Mouse (Mus musculus) neural tube, embryonic 14.5 days (tissue): ENCODE measurements around the gene Map4. TPM values are rescaled to one million over a fixed set of nuclear protein-coding genes. Genes with fewer than 3 reads are reported as not detected.
"Not testable (repeated sequence)": the region's sequence is repeated elsewhere in the genome, so short reads cannot be mapped to it uniquely, and the experiment has no call there.

ENCODE experiments used
- ATAC-seq: fragments of 200-750 bp; cut with Nextera tagmentation; 2 replicates; pipeline ENCODE4 v1.8.0; 2017; ENCODE audit warnings: low read depth, mild to moderate bottlenecking, moderate TSS enrichment, moderate library complexity
- H3K27ac ChIP-seq: fragments of 300-500 bp; sonication (generic); 2 replicates; pipeline ENCODE4 v1.5.1; 2014; ENCODE audit warnings: low read depth, mild to moderate bottlenecking, control low read depth, low read length, moderate library complexity, mixed read lengths
- H3K27me3 ChIP-seq: fragments of 300-500 bp; sonication (generic); 2 replicates; pipeline ENCODE4 v1.6.1; 2014; ENCODE audit warnings: low read length; ENCODE audit not compliant: control insufficient read depth, insufficient read depth
- H3K36me3 ChIP-seq: fragments of 300-500 bp; sonication (generic); 2 replicates; pipeline ENCODE4 v1.6.1; 2014; ENCODE audit warnings: low read length, mixed read lengths; ENCODE audit not compliant: control insufficient read depth, insufficient read depth
- H3K4me1 ChIP-seq: fragments of 300-500 bp; sonication (generic); 2 replicates; pipeline ENCODE4 v1.6.1; 2014; ENCODE audit warnings: low read length; ENCODE audit not compliant: control insufficient read depth, insufficient read depth
- H3K4me2 ChIP-seq: fragments of 300-500 bp; sonication (generic); 2 replicates; pipeline ENCODE4 v1.6.1; 2014; ENCODE audit warnings: mild to moderate bottlenecking, low read depth, low read length, control low read depth
- H3K4me3 ChIP-seq: fragments of 300-500 bp; sonication (generic); 2 replicates; pipeline ENCODE4 v1.5.1; 2014; ENCODE audit warnings: low read depth, low read length, control low read depth, mixed read lengths
- H3K9ac ChIP-seq: fragments of 300-500 bp; sonication (generic); replicated peaks from 2 replicates; pipeline ENCODE4 v1.6.1; 2014; ENCODE audit warnings: low read depth, mild to moderate bottlenecking, control low read depth, low read length, mixed read lengths
- H3K9me3 ChIP-seq: fragments of 300-500 bp; sonication (generic); 2 replicates; pipeline ENCODE4 v1.6.1; 2016; ENCODE audit warnings: low read length; ENCODE audit not compliant: control insufficient read depth
- WGBS: fragments of 180-500 bp; shearing (Covaris S2); extraction: QIAGEN DNeasy Blood & Tissue Kit; methylation state at CpG from one replicate; pipeline ENCODE4 v1.1.7; 2014; 5-methylcytosine and 5-hydroxymethylcytosine counted together
- polyA plus RNA-seq: library from polyadenylated mRNA; unstranded; fragments of >200 nt; fragmentation: Nextera tagmentation; extraction: Ambion mirVana; gene quantifications from 2 replicates; pipeline ENCODE4 v1.2.1, GENCODE M21; 2014

The Map4 gene
- polyA plus RNA-seq, 1 experiment from 2014 or later = 171 TPM

DNA sequence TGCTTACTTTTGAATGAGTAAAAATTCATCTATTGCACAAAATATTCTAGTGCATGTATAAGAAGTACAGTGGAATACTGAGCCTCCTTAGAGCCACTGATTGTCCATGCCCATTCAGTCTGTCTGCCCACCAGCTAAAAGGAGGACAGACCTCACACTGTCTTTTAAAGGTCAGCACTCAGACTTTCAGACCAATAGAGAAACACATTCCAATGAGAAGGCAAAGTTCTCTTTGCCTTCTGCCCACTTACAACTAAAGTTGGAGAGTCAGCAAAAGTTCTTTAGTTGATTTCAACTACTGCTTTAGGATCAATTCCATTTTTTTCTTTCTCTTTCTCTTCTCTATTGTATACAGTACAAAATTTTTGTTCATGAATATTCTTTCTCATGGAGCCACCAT, 33.5 kb downstream of the Map4 start:
- H3K27ac ChIP-seq = no peak overlapping the region
- no peak for ATAC-seq
- H3K4me1 ChIP-seq = no peaks in the 10 kb centered on the region
- no peaks in the 10 kb centered on the region for H3K36me3 ChIP-seq
- no peaks in the 10 kb centered on the region for H3K27me3 ChIP-seq
- H3K4me2 ChIP-seq = no peak overlapping the region
- H3K9me3 ChIP-seq = no peaks in the 10 kb centered on the region
- H3K9ac ChIP-seq = no peak overlapping the region
- no peak overlapping the region for H3K4me3 ChIP-seq

DNA sequence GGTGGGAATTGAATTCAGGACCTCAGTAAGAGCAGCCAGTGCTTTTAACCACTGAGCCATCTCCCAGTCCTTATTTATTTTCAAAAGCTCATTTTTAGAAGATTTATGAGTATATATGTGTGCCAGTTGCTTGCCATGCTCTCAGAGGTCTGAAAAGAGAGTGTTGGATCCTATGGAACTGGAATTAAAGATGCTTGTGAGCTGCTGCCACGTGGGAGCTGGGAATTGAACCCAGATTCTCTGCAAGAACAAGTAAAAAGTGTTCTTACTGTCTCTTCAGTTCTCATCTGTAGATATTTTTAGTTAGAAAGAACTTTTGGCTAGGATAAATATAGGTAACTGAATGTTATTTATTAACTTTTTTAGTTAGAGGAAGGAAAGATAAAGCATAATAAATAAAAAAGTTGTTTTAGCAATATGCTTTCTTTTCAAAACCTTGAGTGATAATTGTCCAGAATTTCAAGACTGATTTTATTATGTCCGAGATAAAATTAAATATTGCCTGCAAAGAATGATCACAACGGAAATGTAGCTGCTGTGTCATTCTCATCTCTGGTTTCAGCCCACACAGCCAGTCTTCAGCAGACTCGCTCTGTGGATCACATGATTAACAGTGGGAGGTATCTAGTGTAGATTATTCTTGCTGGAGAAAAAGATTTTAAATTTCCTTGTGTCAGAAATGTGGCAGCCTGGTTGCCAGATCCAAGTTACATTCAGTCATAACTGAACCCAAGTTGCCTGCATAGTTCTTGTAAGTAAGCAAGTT, 37.3 kb downstream of the Map4 start:
- 74% methylated on average over 4 of the region's 4 CpGs for WGBS

DNA sequence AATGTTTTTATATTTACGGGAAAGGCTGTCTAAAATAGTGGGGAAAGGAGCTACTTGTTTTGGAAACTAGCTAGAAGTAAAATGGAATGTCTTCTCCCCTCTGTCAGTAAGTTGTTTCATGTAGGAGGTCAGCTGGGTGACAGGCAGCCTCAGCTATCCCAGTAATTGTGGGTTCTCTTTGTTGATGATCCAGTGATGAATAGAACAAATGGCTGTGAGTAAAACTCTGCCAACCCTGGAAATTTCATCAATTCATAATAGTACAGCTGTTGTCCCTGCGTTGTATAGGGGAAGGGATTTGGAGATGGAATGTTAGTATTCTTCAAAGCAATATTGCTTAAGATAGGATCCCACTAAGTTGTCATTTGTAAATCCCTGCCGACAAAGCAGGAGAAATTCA, 37.9 kb downstream of the Map4 start:
- WGBS = 83% methylated on average over 3 of the region's 3 CpGs
- no peak overlapping the region for H3K9ac ChIP-seq
- no peak overlapping the region; the same call in 1 of the 2 replicates for H3K27ac ChIP-seq

More for the DNA sequence above, 37.3 kb downstream of the Map4 start:
- no peaks in the 10 kb centered on the region for H3K4me1 ChIP-seq
- H3K9me3 ChIP-seq = no peaks in the 10 kb centered on the region
- H3K4me3 ChIP-seq = no peak overlapping the region
- H3K9ac ChIP-seq = no peak overlapping the region
- no peak overlapping the region for H3K4me2 ChIP-seq
- ATAC-seq = no peak
- H3K27me3 ChIP-seq = no peaks in the 10 kb centered on the region
- H3K36me3 ChIP-seq = no peaks in the 10 kb centered on the region
- no peak overlapping the region; the same call in 1 of the 2 replicates for H3K27ac ChIP-seq

DNA sequence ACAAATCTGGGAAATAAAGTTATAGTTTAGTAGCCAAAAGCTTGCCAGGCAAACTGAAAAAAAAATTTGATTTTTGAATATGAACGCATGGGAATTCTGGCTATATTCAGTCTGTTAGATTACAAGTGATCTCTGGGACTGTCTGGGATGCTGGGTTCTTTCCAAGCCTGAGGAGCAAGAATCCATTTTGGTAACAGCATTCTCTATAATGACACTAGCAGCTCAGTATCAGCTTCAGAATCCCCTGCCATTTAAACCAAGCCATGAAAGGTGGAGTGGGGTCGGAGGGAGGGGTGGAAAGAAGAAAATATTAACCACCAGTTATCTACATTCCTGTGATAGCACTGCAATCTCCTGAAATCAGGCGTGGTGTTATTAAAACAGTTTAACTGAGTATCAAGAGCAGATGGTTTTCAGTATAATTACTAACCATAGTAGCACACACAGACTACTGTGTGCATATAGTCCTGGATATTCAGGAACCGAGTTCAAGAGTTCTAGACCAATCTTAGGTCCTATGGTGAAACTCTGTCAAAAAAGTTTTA, 38.6 kb downstream of the Map4 start:
- WGBS = 94% methylated on average over 4 of the region's 4 CpGs
- H3K9ac ChIP-seq = no peak overlapping the region
- no peaks in the 10 kb centered on the region for H3K9me3 ChIP-seq
- H3K27ac ChIP-seq = no peak overlapping the region
- no peak for ATAC-seq
- H3K4me2 ChIP-seq = no peak overlapping the region
- no peaks in the 10 kb centered on the region for H3K27me3 ChIP-seq
- no peaks in the 10 kb centered on the region for H3K36me3 ChIP-seq
- no peak overlapping the region for H3K4me3 ChIP-seq
- H3K4me1 ChIP-seq = no peaks in the 10 kb centered on the region

More for the DNA sequence above, 37.9 kb downstream of the Map4 start:
- Histone ChIP-seq H3K27me3 (no peaks in the 10 kb centered on the region), H3K4me3 (no peak overlapping the region), H3K9me3 (no peaks in the 10 kb centered on the region), H3K36me3 (no peaks in the 10 kb centered on the region), H3K4me1 (no peaks in the 10 kb centered on the region), H3K4me2 (no peak overlapping the region)
- no peak for ATAC-seq

DNA sequence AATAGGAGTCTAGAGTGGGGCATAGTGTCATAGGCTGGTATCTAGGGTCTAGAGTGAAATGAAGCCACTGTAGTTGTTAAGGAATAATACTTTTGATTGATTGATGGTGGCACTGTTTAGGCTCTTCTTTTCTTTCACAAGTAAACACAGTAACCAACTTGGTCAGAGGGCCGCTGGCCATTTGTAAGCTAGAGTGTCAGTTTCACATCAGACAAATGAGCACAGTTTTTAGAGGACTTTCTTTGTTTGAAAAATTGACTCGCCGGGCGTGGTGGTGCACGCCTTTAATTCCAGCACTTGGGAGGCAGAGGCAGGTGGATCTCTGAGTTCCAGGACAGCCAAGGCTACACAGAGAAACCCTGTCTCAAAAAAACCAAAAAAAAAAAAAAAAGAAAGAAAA, 40.5 kb downstream of the Map4 start:
- not testable (repeated sequence) for H3K4me3 ChIP-seq, H3K27ac ChIP-seq, H3K27me3 ChIP-seq, H3K4me2 ChIP-seq, H3K9me3 ChIP-seq, H3K4me1 ChIP-seq, ATAC-seq, H3K9ac ChIP-seq, H3K36me3 ChIP-seq
- 96% methylated on average over 5 of the region's 5 CpGs for WGBS

DNA sequence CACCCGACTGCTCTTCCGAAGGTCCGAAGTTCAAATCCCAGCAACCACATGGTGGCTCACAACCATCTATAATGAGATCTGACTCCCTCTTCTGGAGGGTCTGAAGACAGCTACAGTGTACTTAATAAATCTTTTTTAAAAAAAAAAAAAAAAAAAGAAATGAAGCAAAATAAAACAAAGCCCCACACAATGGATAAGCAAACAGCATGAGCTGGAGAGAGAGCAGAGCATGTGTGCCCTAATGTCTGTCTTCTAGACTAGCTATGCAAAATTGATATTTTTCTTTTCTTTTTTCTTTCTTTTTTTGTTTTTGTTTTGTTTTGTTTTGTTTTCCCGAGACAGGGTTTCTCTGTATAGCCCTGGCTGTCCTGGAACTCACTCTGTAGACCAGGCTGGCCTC, 49.0 kb downstream of the Map4 start:
- H3K4me3 ChIP-seq, H3K4me1 ChIP-seq, H3K36me3 ChIP-seq, H3K4me2 ChIP-seq, H3K27ac ChIP-seq, H3K9me3 ChIP-seq, H3K27me3 ChIP-seq, H3K9ac ChIP-seq, ATAC-seq: not testable (repeated sequence)
- 100% methylated on average over 4 of the region's 4 CpGs for WGBS

DNA sequence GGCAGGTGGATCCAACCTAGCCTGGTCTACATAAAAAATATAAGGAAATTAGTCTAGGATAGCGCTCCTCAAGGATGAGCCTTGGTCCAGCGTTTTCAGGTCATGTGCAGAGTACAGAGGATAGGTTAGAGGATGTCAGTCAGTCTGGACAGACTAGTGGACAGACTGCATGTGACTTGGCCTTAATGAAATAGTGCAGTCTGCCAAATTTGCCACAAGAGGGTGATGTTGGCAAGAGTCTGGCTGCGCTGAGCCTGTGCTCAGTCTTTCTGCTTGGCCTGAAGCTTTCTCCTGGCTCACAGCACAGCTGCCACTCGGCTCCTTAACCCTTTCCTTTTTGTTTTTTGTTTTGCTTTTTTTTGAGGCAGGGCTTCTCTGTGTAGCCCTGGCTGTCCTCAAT, 54.2 kb downstream of the Map4 start:
- 21% methylated on average over 4 of the region's 4 CpGs for WGBS
- peak; percentile 84; the same call in 1 of the 2 replicates for ATAC-seq
- Histone ChIP-seq H3K9me3 (no peaks in the 10 kb centered on the region), H3K27ac (no peak overlapping the region), H3K4me3 (no peak overlapping the region), H3K27me3 (no peaks in the 10 kb centered on the region), H3K4me1 (no peaks in the 10 kb centered on the region), H3K9ac (no peak overlapping the region), H3K36me3 (0 out of 2 replicates have a peak, but pooled peaks cover 3% of the 10 kb centered on the region), H3K4me2 (no peak overlapping the region)

DNA sequence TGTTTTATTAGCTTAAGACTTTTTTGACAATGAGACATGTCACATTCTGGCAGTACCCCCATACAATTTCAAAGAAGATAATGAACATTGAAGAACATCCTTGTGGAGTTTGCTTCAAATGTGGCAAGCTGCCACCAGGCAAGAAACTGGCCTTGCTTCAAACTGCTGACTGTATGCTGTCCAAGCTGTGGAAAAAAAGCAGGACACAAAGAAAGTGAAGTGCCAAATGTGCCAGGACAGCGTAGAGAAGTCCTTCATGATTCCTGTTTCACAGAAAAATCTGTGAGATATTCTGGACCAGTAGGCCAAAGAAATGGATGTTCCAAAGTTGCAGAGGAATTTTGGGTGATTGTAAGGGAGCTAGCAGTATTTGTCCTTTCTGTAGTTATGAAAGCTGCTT, 57.8 kb downstream of the Map4 start:
- 76% methylated on average over 1 of the region's 1 CpGs for WGBS
- H3K9me3 ChIP-seq = no peaks in the 10 kb centered on the region
- no peak overlapping the region for H3K4me2 ChIP-seq
- H3K9ac ChIP-seq = no peak overlapping the region
- no peaks in the 10 kb centered on the region for H3K4me1 ChIP-seq
- ATAC-seq = no peak
- no peaks in the 10 kb centered on the region for H3K27me3 ChIP-seq
- no peak overlapping the region for H3K4me3 ChIP-seq
- H3K36me3 ChIP-seq = no peaks in the 10 kb centered on the region
- no peak overlapping the region for H3K27ac ChIP-seq

DNA sequence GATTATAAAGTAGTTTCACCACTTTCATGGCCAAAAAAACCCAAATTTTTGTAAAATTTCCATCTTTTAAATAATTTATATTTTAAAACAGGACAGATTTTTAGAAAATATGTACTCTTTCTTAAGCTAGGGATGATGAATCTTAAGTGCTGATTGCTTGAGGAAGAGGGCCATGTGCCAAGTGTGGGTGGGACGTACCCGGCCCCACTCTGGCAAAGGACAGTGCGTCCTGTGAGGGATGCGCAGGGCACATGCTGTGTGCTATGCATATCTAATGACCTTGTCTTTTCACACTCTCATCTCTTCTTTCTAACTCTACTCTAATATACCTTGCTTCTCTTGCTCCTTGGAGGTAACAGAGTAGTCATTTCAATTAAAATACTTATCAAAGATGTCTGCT, 66.2 kb downstream of the Map4 start:
- Histone ChIP-seq H3K4me3 (no peak overlapping the region), H3K4me2 (no peak overlapping the region), H3K36me3 (no peaks in the 10 kb centered on the region), H3K9ac (no peak overlapping the region), H3K27ac (no peak overlapping the region), H3K9me3 (no peaks in the 10 kb centered on the region), H3K27me3 (no peaks in the 10 kb centered on the region), H3K4me1 (no peaks in the 10 kb centered on the region)
- 66% methylated on average over 4 of the region's 4 CpGs for WGBS
- no peak for ATAC-seq
